Mouse (Mus musculus) kidney, embryonic 15.5 days (tissue): ENCODE data around the gene Sptlc3. TPM values are rescaled to one million over a fixed set of nuclear protein-coding genes. Genes with fewer than 3 reads are reported as not detected.

Experiments
- polyA plus RNA-seq: library from polyadenylated mRNA; unstranded; fragments of >200 nt; fragmentation: Nextera tagmentation; extraction: Ambion mirVana; gene quantifications from 2 replicates; pipeline ENCODE4 v1.2.1, GENCODE M21; 2015

The Sptlc3 gene
- polyA plus RNA-seq, 1 experiment from 2014 or later, result 0.51 TPM

Other genes starting within 250 kb of the Sptlc3 start
- gene Ism1, start 184.3 kb downstream of the Sptlc3 start, polyA plus RNA-seq, result 4.7 and 4.9 TPM in 2 replicates